Mouse (Mus musculus) fibroblast of lung, adult 2 months (primary cell): ENCODE data around the gene Upk3bl.

Experiments
- DNase-seq: peaks from one replicate; pipeline ENCODE4 v3.0.0-alpha.2; 2011; ENCODE audit warnings: low read depth

Gene Upk3bl

DNA sequence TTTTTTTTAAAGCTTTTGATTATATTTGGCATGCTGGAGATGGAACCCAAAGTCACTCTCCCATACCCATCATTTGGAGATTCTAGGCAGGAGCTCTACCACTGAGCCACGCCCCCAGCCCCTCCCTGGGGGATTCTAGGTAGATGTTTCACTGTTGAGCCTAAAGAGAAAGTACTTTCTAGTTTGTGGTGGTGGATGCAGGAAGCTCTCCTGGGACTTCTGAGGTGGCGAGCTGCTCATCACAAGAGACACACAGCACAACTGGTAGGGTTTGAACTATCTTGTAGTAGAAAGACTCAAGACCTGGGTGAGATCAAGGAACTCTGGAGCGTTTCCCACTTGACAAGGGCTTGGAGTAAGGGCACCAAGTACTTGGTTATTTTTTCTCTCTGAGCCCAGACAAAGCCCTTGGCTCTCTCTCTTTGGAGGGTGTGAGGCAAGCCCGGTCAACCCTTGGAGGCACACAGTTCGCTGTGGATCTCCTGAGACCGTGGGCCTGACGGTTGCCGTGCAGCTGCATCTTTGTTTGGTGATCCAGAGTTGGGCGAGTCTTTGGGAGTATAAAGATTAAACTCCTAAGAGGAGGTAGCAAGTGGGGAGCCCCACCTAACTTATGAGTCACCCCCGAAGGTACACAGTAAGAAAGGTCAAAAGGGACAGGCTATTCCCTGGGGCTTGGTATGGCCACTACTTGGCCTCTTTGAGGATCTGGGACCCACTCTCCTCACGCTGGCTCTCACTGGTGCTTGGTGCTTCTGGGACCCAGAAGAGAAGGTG is at the start of gene Upk3bl:
Gene Upk3bl (plus strand): TSS at position 192 of the 777 bp plus-strand sequence.
- no peak for DNase-seq

DNA sequence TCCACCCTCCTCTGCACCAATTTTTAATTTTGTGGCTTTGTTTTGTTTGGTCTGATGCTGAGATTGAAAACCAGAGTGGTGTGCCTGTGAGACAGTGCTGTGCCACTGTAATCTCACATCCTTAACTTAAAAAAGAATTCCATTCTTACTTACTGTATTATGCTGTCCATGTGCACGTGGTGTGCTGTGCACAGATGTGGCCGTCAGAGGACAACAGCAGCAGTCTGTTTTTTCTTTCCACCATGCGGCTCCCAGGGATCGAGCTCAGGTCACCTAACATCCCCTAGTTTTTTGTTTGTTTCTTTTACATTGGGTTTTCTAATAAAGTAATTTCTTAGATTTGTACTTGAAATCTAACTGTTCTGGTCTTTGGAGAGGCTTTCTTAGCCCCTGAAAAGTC is 49.8 kb upstream of the Upk3bl start:
- no peak for DNase-seq

DNA sequence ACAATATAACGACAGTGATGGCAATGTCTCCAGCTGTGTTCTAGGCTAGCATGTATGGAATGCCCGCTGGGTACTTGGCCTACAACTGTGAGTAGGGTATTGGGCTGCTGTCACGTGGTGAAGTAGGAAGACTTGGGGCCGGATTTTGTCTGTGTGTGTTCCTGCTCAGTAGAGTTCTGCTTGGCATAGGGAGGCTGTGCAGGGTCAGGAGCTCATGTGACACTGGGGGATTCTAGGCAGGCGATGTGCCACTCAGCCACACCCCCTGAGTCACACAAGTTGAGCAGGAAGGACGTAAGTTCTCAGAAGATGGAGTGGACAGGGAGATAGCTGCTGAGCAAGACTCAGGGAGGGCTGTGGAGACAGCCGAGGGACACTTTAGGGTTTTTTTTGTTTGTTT is 46.5 kb upstream of the Upk3bl start:
- DNase-seq: no peak

DNA sequence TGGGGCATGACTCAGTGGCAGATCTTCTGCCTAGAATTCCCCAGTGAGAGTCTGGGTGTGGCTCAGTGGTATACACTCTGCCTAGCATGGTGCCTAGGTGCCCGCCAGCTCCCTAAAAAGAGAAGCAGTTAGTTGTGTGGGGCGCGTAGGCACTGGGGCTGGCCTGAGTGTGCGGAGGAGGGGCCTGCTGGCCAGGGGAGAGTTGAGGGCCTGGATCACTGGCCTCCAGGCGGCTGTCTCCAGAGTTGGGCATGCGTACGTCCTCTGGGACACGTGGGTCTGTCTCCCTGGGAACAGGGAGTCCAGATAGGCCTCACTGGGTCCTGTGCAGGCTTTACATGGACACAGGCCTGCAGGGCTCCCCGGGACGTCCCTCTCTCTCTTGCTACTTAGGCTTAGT is 39.4 kb upstream of the Upk3bl start:
- DNase-seq: no peak

DNA sequence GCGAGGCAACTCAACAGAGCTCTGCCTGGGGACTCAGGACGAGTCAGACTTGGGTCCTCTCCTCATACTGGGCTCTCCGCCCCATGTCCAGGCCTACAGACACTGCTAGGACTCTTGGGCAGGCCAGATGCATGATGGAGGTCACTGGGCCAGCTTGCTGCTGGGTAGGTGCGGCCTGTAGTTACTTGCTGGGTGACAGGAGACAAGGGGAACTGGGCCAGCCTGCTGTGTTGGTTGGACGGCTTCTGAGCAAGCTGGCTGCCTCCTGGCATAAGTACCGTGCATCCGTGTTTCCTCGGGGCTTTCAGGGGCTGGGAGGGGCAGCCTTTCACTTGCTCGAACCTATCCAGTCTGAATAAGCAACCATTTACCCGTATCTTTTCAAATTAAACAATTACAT is 38.7 kb upstream of the Upk3bl start:
- DNase-seq: no peak

DNA sequence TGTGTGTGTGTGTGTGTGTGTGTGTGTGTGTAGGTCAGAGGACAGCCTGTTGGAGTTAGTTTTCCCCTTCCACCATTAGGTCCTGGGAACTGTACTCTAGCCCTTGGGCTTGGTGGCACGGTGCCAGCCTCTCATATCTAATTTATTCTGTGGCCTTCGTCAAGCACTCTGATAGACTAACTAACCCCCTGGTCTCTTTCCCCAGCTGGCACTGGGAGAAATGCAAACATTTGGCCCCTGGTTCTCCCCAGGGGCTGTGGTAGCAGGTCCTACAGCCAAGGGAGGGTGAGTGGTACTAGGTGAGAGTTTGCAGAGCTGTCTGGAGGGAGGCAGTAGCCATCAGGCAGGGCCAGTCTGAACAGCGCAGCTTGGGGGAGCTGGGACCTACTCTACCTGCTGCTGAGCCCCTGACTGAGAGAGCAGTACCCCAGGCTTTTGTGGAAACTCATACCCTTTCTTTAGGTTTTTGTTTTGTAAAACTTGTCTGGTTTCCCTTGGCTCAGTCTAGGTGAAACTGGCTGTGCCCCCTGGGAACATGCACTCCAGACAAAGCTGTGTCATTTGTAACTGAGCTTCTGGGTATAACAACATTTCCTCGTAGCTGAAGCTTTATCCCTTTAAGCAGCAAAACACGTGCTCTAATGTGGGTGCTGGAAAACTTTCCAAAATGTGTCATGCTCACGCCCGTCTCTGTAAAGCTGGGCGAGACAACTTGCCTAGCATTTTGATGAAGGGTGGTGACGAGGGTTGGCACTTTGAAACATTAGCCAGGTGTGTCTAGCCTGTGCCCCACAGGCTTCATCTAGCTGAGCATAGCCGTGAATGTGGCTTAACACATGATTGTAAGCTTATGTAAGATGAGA is 38.0 kb upstream of the Upk3bl start:
- no peak for DNase-seq

DNA sequence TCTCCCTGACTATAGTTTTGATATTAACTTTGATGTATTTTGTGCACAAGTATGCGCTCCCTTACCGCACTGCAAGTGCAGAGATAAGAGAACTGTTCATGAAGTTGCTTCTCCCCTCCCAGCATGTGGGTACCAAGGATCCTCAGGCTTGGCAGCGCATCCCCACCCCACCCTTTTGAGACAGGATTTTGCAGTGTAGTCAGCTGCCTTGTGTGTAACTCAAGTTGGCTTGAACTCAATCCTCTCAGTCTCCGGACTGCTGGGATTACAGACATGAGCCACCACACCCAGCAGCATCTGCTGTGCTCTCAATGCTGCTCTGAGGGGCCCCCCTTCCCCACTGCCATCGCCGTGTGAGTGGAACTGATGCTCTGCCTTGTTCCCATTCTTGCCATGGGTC is 37.0 kb upstream of the Upk3bl start:
- DNase-seq: no peak

DNA sequence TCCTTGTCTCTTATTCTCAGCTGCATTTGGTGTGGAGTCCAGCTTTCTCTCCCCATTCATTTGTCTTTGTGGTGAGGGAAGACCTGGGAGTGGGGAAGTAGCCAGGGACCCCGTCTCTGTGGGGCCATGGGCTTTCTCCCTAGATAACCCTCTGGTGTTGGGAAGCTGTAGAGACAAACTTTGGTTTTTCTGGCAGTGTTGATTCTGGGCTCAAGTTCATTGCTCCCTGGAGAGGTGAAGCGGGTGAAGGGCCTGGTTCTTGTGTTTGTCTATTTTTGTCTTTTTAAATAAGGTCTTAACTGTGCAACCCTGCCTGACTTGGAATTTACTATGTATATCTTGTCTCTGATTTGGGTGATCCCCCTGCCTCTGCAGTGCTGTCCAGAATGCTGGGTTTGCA is 35.6 kb upstream of the Upk3bl start:
- no peak for DNase-seq

DNA sequence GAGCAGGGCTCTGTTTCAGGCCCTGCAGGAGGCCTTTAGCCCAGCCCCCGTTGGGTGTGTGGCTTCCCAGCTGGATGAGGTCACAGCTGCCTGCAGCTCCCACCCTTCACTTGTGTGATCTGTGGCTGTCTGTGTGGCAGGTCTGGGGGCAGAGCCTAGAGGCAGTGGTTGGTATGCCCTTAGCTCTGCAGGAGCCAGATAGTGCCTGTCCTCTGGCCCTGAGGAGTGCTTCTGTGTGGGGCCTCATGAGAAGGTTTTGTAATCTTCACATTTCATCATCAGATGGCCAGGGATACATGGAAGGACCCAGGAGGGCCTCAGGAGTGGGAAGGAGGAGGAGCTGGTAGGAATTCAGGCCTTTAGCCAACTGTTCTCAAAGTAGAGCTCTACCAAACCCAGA is 34.4 kb upstream of the Upk3bl start:
- no peak for DNase-seq

DNA sequence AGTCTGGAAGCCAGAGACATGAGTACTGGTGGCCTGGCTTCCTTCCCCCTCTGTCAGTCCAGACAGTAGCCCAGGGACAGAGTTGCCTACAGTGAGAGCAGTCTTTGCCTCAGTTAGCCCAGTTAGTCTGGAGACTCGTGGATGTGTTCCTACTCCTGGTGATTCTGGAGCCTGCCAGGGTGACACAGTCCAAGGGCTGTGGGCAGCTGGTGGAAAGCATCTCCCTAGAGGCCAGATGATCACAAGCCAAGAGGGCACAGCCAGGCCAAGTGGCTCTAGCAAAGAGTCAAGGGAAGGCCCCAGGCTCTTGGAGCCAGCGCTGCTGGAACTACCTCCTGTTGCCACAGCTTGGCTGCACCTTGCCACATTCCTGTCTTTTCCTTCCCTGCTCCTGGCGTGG is 28.6 kb upstream of the Upk3bl start:
- no peak for DNase-seq

DNA sequence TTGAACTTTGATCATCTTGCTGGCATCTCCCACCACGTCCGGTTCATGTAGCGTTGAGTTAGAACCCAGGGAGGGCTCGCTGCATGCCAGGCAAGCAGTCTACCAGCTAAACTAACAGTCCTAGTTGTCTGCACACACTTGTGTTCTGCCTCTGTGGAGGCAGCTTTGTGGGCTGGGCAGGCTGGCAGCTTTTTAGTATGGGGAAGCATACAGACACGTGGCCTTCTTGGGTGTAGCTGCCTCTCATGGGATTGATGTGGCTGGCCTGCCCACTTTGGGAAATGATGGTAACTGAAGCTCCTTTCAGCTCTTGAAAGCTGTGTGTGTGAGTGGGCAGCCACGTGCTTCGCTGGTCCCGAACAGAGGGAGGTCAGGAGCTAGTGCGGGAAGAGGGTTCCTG is 27.4 kb upstream of the Upk3bl start:
- no peak for DNase-seq

DNA sequence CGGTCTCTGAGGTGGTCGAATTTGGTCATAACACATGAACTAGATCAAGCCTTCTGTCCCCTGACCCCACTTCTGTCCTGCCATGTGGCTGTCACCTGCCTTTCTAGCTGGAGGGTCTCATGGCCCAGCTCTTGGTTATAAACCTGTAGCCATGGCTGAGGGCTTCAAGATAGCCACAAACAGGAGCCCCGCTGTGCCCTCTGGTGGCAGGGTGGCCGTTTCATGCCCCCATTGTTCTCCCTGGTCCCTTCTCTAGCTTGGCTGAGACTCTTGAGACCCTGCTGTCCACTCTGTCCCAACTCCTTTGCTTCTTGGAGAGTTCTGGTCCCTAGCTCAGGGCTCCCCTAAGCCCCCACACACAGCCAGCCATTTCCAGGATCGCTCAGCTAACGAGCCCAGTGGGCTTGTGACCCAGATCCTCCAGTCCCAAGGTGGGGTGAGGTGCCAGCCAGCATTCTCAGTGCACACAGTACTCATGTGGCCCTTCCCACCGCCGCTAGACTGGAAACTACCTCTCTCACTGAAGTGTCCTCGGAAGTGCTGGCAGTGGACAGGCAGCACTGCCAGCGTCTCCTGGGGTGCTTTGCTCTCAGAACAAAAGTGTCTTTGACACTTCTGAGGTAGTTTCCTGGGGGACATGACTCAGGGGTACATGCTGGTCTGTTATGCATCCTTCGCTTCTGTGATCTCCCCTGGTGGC is 26.5 kb upstream of the Upk3bl start:
- DNase-seq: no peak

DNA sequence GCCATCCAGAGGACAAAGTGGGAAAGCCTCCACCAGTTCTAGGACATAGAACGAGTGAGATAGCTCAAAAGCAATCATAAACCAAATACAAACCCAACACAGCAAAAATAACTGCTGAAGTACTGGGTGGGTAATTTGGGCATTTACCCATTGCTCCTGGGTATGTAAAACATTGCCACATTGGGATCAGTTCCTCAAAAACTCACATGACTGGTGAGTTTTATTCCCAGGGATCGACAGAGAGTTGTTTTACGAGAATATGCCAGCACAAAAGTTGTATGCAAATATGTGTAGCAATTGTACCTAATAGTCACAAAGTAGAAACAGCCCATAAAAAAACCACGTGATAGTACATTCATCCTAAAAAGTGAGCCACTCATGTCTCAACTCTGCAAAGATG is 19.4 kb upstream of the Upk3bl start:
- DNase-seq: no peak

DNA sequence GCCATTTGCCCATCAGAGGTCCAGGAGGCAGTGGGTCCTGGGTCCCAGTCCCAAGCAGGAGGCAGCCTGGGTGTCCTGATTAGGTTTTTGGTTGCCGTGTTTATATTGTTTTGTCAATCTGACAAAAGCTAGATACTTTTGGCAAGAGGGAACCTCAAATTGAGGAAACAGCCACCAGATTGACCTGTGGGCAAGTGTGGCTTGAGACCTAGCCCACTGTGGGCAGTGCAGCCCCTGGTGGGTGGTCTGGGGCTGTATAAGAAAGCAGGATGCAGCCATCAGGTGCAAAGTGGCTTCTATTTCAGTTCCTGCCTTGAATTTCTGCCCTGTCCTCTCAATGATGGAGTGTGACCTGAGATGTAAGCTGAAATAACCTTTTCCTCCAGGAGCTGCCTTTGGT is 19.0 kb upstream of the Upk3bl start:
- DNase-seq: no peak

DNA sequence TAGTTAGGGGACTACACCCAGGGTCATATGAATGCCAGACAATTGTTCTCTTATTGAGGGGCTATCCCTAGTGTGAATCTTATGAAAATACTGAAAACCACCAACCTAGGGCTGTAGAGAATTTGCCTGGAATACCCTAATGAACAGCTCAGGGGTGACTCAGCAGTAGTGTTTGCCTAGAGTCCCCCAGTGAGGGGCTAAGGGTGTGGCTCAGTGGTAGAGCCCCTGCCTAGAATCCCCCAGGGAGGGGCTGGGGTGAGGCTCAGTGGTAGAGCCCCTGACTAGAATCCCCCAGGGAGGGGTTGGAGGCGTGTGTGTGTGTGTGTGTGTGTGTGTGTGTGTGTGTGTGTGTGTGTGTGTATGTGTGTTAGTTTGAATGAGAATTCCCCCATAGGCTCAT is 17.6 kb upstream of the Upk3bl start:
- DNase-seq: no peak

DNA sequence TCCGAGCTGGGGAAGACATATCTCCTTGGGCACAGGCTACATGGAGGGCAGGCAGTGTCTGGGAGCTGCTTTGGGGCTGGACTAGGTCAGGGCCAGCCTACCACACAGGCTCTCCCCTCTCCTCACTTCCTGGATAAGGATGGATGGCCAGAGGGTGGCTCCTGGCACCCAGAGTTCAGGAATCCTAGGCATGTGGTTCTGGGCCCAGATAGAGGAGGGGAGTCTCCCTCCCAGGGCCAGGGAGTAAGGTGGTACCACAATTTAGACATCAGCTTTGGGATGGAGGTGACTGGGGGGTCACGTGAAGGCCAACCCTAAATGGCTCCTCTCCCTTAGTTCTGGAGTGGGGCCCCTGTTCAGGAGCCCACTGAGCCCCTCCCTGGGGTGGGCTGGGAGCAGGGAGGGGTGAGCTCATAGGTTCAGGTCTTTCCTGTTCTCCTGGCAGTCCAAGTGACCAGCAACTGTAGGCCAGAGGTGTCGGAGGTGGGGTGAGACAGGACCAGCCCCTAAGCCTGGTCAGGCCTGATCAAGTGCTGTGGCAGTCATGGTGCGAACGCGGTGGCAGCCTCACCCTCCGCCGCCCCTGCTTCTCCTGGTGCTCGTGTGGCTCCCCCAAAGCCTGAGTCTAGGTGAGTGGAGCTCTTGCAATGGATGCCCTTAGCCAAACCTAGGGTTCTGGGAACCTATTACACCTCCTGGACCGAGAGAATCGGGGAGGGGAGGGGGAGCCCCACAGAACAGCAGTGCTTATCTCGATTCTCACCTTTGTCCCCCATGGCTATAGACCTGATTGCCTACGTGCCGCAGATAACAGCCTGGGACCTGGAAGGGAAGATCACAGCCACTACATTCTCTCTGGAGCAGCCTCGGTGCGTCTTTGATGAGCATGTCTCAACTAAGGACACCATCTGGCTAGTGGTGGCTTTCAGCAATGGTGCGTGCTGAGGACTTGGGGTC is 15.8 kb upstream of the Upk3bl start, which contains the start of gene Upk3b:
Gene Upk3b (plus strand): TSS at position 239 of the 957 bp plus-strand sequence.
- no peak for DNase-seq

DNA sequence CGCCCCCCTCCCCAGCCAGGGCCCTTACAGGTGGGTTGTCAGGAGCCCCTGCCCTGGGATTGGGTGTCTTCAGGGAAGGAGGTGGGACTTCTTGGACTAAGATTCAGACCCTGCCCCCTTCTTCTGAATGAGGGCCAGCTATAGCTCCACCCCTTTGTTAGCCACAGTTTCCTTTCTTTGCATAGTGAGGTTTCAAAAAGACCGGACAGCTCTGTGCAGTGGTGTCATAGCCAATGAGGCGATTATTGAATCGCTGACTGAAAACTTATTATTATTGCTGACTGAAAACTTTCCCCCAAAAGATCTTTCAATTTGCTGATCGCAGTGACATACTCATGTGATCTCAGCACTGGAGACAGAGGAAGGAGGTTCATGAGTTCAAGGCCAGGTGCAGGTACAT is 14.1 kb upstream of the Upk3bl start:
- no peak for DNase-seq

DNA sequence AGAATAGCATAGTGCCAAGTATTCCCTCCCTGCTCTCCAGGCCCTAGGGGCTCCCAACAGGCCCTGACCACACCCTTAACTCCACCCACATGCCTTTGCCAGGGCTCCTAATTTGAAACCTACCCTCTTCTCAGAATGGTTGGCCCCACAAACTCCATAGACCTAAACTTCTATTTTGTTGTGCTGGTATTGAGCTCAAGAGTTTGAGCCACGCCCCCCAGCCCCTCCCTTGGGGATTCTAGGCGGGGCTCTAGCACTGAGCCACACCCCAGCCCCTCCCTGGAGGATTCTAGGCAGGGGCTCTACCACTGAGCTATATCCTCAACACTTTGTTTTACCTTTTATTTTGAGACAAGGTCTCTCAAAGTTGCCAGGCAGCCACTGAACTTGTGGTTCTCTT is 13.0 kb upstream of the Upk3bl start:
- DNase-seq: no peak

DNA sequence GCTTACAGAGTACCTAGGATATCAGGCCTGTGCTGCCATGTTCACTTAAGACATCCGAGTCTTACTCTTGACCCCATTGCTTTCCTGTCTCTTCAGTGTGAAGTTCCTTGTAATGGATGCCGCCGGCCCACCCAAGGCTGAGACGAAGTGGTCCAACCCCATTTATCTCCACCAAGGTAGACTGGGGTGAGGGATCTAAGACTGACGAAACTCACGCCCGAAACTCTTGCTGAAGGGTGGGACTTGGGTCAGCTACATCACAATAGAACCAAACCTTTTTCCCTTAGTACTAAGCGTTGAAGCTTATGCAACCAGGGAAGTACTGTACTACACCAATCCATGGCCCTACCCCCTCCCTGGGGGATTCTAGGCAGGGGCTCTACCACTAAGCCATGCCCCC is 12.6 kb upstream of the Upk3bl start:
- no peak for DNase-seq

DNA sequence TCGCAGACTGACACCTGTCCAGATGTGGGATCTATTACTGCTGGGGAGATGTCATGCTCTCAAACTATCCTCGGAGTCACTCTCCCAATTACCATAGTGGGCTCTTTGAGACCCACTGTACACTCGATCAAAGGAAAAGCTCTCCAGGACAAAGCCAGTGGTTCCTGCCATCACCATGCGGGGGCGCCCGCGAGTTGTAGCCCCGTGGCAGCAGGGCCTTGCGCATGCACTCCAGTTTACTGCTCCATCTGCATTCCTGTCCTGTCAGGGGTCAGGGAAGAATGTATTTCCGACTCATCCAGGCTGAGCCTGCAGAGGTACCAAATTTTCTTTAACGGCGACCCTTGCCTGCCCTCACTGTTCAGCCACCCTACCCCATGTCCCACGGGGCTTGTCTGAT is 9.4 kb upstream of the Upk3bl start:
- DNase-seq: no peak

DNA sequence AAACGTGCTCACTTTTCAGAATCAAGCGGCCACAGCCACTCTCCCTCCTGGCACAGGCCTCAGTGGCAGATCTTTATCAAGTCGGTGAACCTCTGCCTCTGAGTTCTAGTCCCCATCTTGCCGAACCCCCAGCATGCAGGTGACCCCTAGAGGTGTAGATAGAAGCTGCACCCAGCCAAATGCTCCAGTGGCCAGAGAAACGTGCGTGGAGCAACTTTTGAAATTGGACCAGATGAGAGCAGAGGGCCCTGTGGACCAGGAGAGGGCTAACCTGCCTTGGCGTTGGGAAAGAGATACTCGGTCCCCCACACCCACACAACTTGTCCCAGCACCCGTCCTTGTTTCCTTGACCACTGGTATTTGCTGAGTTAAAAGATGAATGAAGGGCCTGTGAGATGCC is 8.9 kb upstream of the Upk3bl start:
- no peak for DNase-seq

DNA sequence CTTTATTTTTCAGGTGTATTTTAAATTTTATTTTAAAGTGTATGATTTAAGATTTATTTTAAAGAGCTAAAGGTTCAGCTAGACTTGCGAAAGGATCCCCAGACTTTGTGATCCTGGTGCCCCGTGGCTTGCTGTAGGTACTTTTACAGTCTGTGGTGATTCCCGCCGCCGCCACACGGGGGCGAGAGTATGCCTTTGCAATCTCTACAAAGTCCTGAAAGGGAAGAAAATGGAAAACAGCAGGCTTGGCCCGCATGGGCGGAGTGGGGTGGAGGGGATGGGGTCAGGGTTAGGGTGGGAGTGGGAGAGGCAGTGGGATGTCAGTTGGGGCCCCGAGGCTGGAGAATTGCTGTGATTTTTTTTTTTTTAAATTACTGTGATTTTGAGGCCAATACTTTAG is 8.3 kb upstream of the Upk3bl start:
- DNase-seq: no peak
